Mouse (Mus musculus) left cerebral cortex, adult 9 months (tissue): ENCODE measurements around the gene Srarp.

Experiments
- DNase-seq, 2 experiments: peaks; one replicate each; pipeline ENCODE4 v3.0.0; 2022; ENCODE audit warnings: low spot score in 2 of 2

The Srarp gene

DNA sequence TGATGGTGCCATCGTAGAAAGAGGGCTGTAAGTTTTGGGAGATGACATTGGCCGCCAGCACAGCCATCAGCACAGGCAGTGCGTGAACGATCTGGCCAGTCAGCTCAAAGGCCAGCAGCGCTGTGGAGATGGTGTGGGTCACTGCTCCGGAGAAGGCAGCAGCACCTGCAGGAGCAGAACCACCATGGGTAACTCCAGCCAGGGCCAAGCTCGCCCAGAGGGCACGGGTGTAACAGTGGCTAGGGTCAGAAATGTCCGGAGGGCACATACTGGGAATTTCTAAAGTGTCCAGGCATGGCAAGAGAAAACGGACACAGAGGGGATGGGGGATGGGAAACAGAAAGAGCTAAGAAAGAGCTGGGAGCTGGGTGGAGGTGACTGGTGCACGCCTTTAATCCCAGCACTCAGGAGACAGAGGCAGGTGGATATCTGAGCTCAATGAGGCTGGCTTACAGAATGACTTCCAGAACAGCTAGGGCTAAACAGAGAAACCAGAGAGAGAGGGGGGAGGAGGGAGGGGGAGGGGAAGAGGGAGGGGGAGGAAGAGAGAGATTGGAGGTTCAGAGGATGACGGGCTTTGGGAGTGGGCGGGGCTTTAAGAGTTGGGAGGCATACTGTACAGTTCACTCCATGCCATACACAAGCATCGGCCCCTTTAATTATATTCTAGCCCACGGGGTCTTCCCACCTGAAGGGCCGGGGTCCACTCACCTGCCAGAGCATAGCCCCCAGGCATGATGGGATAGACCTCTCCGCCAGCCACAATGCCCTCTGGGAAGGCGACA lies 46.3 kb downstream of the Srarp start:
- no peak for DNase-seq

DNA sequence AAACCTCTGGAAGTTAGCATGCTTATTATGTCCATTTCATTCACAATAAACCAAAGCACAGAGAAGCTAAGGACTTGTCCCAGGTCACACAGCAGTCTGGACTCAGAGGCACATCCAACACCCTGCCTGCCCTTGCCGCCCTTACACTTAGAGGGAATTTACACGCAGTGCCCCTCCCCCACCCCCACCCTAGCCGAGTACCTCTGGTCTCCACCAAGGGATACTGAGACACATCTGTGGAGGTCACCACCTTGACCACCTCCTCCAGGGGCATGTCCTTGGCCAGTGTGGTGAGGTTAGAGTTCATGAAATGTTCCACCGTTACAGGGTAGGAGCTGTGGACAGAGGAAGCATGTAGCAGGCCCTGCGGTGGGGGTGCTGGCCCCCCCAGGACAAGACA lies 48.0 kb downstream of the Srarp start:
- no peak for DNase-seq

DNA sequence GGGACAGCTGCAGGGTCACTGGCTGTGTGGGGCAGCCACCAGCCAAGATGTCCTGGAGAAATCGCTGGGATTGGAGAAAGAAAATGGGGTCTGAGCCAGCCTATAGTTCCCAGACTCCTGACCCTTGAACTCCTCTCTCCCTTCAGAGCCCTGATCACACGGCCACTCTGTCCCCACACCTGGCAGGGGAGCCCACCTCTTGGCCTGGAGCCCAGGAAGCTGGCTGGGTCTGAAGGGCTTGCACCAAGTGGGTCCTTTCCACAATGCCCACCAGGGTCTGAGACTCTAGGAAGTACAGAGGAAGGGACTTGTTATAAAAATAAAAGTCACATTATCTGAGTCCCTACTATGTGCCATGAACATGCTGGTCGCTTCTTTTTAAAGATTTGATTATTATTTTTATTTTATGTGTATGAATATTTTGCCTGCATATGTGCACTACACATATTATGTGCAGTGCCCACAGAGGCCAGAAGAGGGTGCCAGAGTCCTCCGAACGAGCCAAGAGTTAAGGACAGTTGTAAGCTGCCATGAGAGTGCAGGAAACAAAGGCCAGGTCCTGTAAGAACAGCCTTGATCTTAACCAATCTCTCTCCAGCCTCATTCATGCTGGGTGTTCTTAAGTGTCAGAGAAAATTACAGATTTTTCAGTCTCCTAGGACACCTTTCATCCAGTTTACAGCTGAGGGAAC lies 48.7 kb downstream of the Srarp start:
- peak in 1 of 2 experiments; percentile 75 for DNase-seq

DNA sequence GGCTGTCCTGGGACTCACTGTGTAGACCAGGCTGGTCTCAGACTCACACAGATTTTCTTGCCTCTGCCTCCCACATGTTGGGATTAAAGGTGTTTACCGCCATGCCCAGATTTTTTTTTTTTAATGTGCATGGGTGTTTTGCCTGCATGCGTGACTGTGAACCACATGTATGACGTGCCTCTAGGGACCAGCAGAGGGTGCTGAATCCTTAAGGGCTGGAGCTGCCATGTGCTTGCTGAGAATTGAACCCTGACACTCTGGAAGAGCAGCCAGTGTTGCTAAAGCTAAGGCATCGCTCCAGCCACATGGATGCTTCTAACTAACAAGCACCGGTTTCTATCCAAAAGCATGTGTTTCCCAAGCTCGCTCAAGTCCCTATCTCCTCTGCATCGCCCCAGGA lies 49.8 kb downstream of the Srarp start:
- DNase-seq: no peak

DNA sequence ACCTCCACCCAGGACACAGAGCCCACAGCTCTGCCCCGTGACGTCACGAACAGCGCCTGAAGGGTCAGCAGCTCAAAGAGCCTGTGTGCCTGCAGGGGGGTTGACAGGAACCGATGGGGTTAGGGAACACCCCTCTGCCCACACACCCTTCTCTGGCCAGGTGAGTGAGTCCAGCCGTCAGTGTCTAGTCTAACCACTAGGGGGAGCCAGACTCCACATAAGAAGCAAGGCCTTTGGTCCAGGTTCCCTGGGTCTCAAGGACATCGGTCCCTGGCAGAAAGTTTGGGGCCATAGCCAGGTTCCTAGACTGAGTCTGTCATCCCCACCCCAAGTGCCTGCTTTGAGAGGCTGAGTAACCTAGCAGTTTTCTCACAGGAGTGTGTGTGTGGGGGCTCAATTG lies 50.6 kb downstream of the Srarp start:
- DNase-seq: peak in 1 of 2 experiments; percentile 20
